Mouse (Mus musculus) heart, embryonic 15.5 days (tissue): ENCODE data around the gene Fam129a. TPM values are rescaled to one million over a fixed set of nuclear protein-coding genes. Genes with fewer than 3 reads are reported as not detected.
"Not testable (repeated sequence)": the region's sequence is repeated elsewhere in the genome, so short reads cannot be mapped to it uniquely, and the experiment has no call there.

Source experiments
- ATAC-seq: fragments of 200-750 bp; cut with Nextera tagmentation; replicated peaks from 2 replicates; pipeline ENCODE4 v1.8.0; 2017; ENCODE audit warnings: low read depth, moderate TSS enrichment; ENCODE audit not compliant: insufficient number of reproducible peaks, insufficient read depth, low FRiP score
- H3K27ac ChIP-seq: fragments of 300-500 bp; sonication (generic); 2 replicates; pipeline ENCODE4 v1.5.1; 2015; ENCODE audit warnings: mild to moderate bottlenecking, inconsistent platforms
- H3K27me3 ChIP-seq: fragments of 300-500 bp; sonication (generic); 2 replicates; pipeline ENCODE4 v1.6.1; 2015; ENCODE audit warnings: inconsistent platforms
- H3K36me3 ChIP-seq: fragments of 300-500 bp; sonication (generic); 2 replicates; pipeline ENCODE4 v1.6.1; 2015; ENCODE audit warnings: mild to moderate bottlenecking, inconsistent platforms
- H3K4me1 ChIP-seq: fragments of 300-500 bp; sonication (generic); replicated peaks from 2 replicates; pipeline ENCODE4 v1.6.1; 2015; ENCODE audit warnings: inconsistent platforms
- H3K4me2 ChIP-seq: fragments of 300-500 bp; sonication (generic); 2 replicates; pipeline ENCODE4 v1.6.1; 2015; ENCODE audit warnings: inconsistent platforms, mild to moderate bottlenecking, moderate library complexity
- H3K4me3 ChIP-seq: fragments of 300-500 bp; sonication (generic); 2 replicates; pipeline ENCODE4 v1.5.1; 2015; ENCODE audit warnings: mild to moderate bottlenecking, inconsistent platforms
- H3K9ac ChIP-seq: fragments of 300-500 bp; sonication (generic); 2 replicates; pipeline ENCODE4 v1.6.1; 2015; ENCODE audit warnings: mild to moderate bottlenecking, inconsistent platforms
- H3K9me3 ChIP-seq: fragments of 300-500 bp; sonication (generic); replicated peaks from 2 replicates; pipeline ENCODE4 v1.6.1; 2016; ENCODE audit warnings: inconsistent platforms
- WGBS: fragments of 180-500 bp; shearing (Covaris S2); methylation state at CpG from one replicate; pipeline ENCODE4 v1.1.7; 2015; ENCODE audit warnings: mixed read lengths; 5-methylcytosine and 5-hydroxymethylcytosine counted together
- polyA plus RNA-seq: library from polyadenylated mRNA; unstranded; fragments of >200 nt; fragmentation: Nextera tagmentation; extraction: Ambion mirVana; gene quantifications from 2 replicates; pipeline ENCODE4 v1.2.1, GENCODE M21; 2015

Fam129a gene
- polyA plus RNA-seq, 1 experiment from 2014 or later, result 14.3 TPM

- Histone ChIP-seq H3K9ac (no peak overlapping the region), H3K9me3 (no peaks in the 10 kb centered on the region)
These were observed 118.0 kb downstream of the Fam129a start for GRCm38 (mm10) chr1:151689032-151689431.

GRCm38 (mm10) chr1:151689561-151689960, 118.6 kb downstream of the Fam129a start:
- ATAC-seq, result no peak
- Histone ChIP-seq H3K27ac (no peak overlapping the region), H3K9me3 (no peaks in the 10 kb centered on the region), H3K36me3 (no peaks in the 10 kb centered on the region), H3K4me1 (peaks cover 44% of the 10 kb centered on the region), H3K4me2 (no peak overlapping the region), H3K9ac (no peak overlapping the region), H3K27me3 (no peaks in the 10 kb centered on the region), H3K4me3 (no peak overlapping the region)
- WGBS, result 57% methylated on average over 8 of the region's 8 CpGs

More at GRCm38 (mm10) chr1:151689032-151689431, 118.0 kb downstream of the Fam129a start:
- Histone ChIP-seq H3K36me3 (no peaks in the 10 kb centered on the region), H3K27me3 (no peaks in the 10 kb centered on the region), H3K27ac (no peak overlapping the region), H3K4me2 (no peak overlapping the region), H3K4me3 (no peak overlapping the region), H3K4me1 (peaks cover 44% of the 10 kb centered on the region)
- ATAC-seq, result no peak
- WGBS, result 64% methylated on average over 5 of the region's 5 CpGs

- no peak overlapping the region for H3K9ac ChIP-seq
- H3K9me3 ChIP-seq, result no peaks in the 10 kb centered on the region
- no peak overlapping the region for H3K4me3 ChIP-seq
- ATAC-seq, result no peak
- 78% methylated on average over 6 of the region's 6 CpGs for WGBS
- H3K27me3 ChIP-seq, result no peaks in the 10 kb centered on the region
- H3K27ac ChIP-seq, result no peak overlapping the region
- H3K4me2 ChIP-seq, result no peak overlapping the region
- H3K36me3 ChIP-seq, result no peaks in the 10 kb centered on the region
- peaks cover 39% of the 10 kb centered on the region for H3K4me1 ChIP-seq
These were observed 119.1 kb downstream of the Fam129a start for GRCm38 (mm10) chr1:151690061-151690460.

GRCm38 (mm10) chr1:151690583-151691193, 119.7 kb downstream of the Fam129a start:
- 66% methylated on average over 7 of the region's 7 CpGs for WGBS
- ATAC-seq, result no peak
- Histone ChIP-seq H3K27ac (no peak overlapping the region), H3K9ac (no peak overlapping the region), H3K4me1 (peaks cover 34% of the 10 kb centered on the region), H3K36me3 (no peaks in the 10 kb centered on the region), H3K9me3 (no peaks in the 10 kb centered on the region), H3K27me3 (no peaks in the 10 kb centered on the region), H3K4me3 (no peak overlapping the region), H3K4me2 (no peak overlapping the region)

GRCm38 (mm10) chr1:151692867-151693266, 121.9 kb downstream of the Fam129a start:
- not testable (repeated sequence) for H3K4me2 ChIP-seq, H3K27me3 ChIP-seq, H3K9me3 ChIP-seq, H3K9ac ChIP-seq, H3K4me3 ChIP-seq, H3K36me3 ChIP-seq
- ATAC-seq, result peak; percentile 24; the same call in 1 of the 2 replicates
- H3K27ac ChIP-seq, result 0 out of 2 replicates have a peak overlapping the region, but pooled peaks have one; percentile 31
- peaks cover 17% of the 10 kb centered on the region for H3K4me1 ChIP-seq
- WGBS, result 47% methylated on average over 6 of the region's 6 CpGs

- no peak overlapping the region for H3K27ac ChIP-seq
- WGBS, result 83% methylated on average over 7 of the region's 7 CpGs
- H3K4me2 ChIP-seq, result no peak overlapping the region
- H3K4me3 ChIP-seq, result no peak overlapping the region
- no peak for ATAC-seq
- no peaks in the 10 kb centered on the region for H3K36me3 ChIP-seq
- no peak overlapping the region for H3K9ac ChIP-seq
- H3K27me3 ChIP-seq, result no peaks in the 10 kb centered on the region
- peaks cover 16% of the 10 kb centered on the region for H3K4me1 ChIP-seq
- no peaks in the 10 kb centered on the region for H3K9me3 ChIP-seq
These were observed 125.8 kb downstream of the Fam129a start for GRCm38 (mm10) chr1:151696751-151697150.

- H3K9me3 ChIP-seq, result no peaks in the 10 kb centered on the region
- no peak for ATAC-seq
- no peak overlapping the region for H3K9ac ChIP-seq
- no peak overlapping the region for H3K27ac ChIP-seq
- peaks cover 11% of the 10 kb centered on the region for H3K4me1 ChIP-seq
- H3K27me3 ChIP-seq, result no peaks in the 10 kb centered on the region
- WGBS, result 79% methylated on average over 7 of the region's 7 CpGs
- H3K4me3 ChIP-seq, result no peak overlapping the region
- no peak overlapping the region for H3K4me2 ChIP-seq
- H3K36me3 ChIP-seq, result no peaks in the 10 kb centered on the region
These were observed 127.1 kb downstream of the Fam129a start for GRCm38 (mm10) chr1:151697901-151698641.

GRCm38 (mm10) chr1:151699363-151699762, 128.4 kb downstream of the Fam129a start:
- ATAC-seq, result no peak

GRCm38 (mm10) chr1:151702816-151703215, 131.8 kb downstream of the Fam129a start:
- no peak overlapping the region for H3K4me3 ChIP-seq
- H3K36me3 ChIP-seq, result no peaks in the 10 kb centered on the region
- 28% methylated on average over 1 of the region's 1 CpGs for WGBS
- no peaks in the 10 kb centered on the region for H3K9me3 ChIP-seq
- no peak overlapping the region for H3K4me2 ChIP-seq
- no peak overlapping the region for H3K27ac ChIP-seq
- no peak for ATAC-seq
- no peaks in the 10 kb centered on the region for H3K27me3 ChIP-seq
- peaks cover 10% of the 10 kb centered on the region for H3K4me1 ChIP-seq
- H3K9ac ChIP-seq, result no peak overlapping the region

More at GRCm38 (mm10) chr1:151699363-151699762, 128.4 kb downstream of the Fam129a start:
- WGBS, result 56% methylated on average over 7 of the region's 7 CpGs
- no peak overlapping the region for H3K27ac ChIP-seq
- no peaks in the 10 kb centered on the region for H3K36me3 ChIP-seq
- no peak overlapping the region for H3K4me2 ChIP-seq
- no peak overlapping the region for H3K9ac ChIP-seq
- H3K4me1 ChIP-seq, result peaks cover 4% of the 10 kb centered on the region; the same call in 1 of the 2 replicates
- no peak overlapping the region for H3K4me3 ChIP-seq
- no peaks in the 10 kb centered on the region for H3K27me3 ChIP-seq
- H3K9me3 ChIP-seq, result no peaks in the 10 kb centered on the region

- Histone ChIP-seq H3K4me3 (no peak overlapping the region), H3K36me3 (no peaks in the 10 kb centered on the region), H3K27me3 (no peaks in the 10 kb centered on the region), H3K4me2 (peak overlapping the region; percentile 47), H3K9me3 (no peaks in the 10 kb centered on the region), H3K4me1 (peaks cover 19% of the 10 kb centered on the region), H3K9ac (no peak overlapping the region), H3K27ac (no peak overlapping the region)
- WGBS, result 30% methylated on average over 11 of the region's 11 CpGs
- ATAC-seq, result 0 out of 2 replicates have a peak, but pooled peaks have one; percentile 48
These were observed 134.9 kb downstream of the Fam129a start for GRCm38 (mm10) chr1:151705723-151706396.

GRCm38 (mm10) chr1:151706397-151706752, 135.4 kb downstream of the Fam129a start:
- no peak overlapping the region for H3K4me2 ChIP-seq
- no peak overlapping the region for H3K27ac ChIP-seq
- ATAC-seq, result no peak
- H3K9ac ChIP-seq, result no peak overlapping the region
- peaks cover 19% of the 10 kb centered on the region for H3K4me1 ChIP-seq
- H3K9me3 ChIP-seq, result no peaks in the 10 kb centered on the region
- WGBS, result 81% methylated on average over 3 of the region's 3 CpGs
- H3K36me3 ChIP-seq, result no peaks in the 10 kb centered on the region
- no peak overlapping the region for H3K4me3 ChIP-seq
- no peaks in the 10 kb centered on the region for H3K27me3 ChIP-seq
